Mouse (Mus musculus) G1E (cell line): Measurements from ENCODE around the gene Mllt1.

Experiments used
- CTCF ChIP-seq: IDR thresholded peaks from 2 replicates; pipeline ENCODE4 v1.5.1; 2012; ENCODE audit warnings: low read depth, low read length, inconsistent platforms, mixed read lengths
- GATA1 ChIP-seq: IDR thresholded peaks from 2 replicates; pipeline ENCODE4 v1.6.1; 2012; ENCODE audit warnings: borderline replicate concordance, low read length, inconsistent platforms, mixed read lengths
- POLR2AphosphoS5 ChIP-seq: IDR thresholded peaks from 2 replicates; pipeline ENCODE4 v1.6.1; 2012; ENCODE audit warnings: low read depth, low read length, inconsistent platforms; ENCODE audit not compliant: insufficient replicate concordance

GRCm38 (mm10) chr17:56958667-56959066 is 23.5 kb upstream of the Mllt1 start:
- no peak for TF ChIP-seq CTCF
- TF ChIP-seq POLR2AphosphoS5, result no peak
- no peak for TF ChIP-seq GATA1
